Mouse (Mus musculus): Measurements from ENCODE around the gene Cfap77.

Gene Cfap77

DNA sequence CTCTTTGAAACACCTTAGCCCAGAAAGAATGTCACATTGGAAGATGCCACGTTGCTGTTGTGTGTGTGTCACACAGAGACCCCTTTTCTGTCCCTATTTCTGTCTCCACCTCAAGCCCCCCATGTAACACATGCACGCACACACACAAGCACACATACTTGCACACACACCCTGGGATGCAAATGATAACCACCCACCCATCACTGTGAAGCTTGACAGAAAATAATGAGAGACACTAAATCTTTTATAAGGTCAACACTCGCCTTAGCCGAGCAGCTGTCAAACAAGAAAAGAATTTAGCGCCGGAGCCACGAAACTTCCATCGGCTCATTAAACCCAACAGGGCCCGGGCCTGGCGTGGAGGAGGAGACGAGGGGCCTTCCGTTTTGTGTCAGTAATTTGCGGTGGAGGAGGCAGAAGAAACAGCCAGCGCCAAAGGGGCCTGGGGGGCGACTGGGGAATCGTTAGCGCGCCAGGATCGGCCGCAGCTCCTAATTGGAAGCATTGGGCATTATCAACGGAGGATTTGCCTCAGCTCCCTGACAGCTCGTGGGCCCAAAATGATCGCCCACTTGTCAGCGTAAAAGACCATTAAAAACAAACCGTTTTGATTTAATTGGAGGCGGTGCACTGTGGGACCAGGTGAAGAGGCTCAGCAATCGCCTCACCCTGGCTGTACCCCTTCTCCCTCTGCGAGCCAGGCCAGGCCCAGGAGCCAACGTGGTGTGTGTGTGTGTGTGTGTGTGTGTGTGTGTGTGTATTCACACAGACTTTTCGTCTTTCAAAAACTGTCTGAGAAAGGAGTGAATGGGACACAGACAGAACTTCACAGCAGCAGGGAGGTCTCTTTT lies 111.0 kb downstream of the Cfap77 start:
- no peak for DNase-seq (ENCODE audit: low spot score in 2 of 2)

DNA sequence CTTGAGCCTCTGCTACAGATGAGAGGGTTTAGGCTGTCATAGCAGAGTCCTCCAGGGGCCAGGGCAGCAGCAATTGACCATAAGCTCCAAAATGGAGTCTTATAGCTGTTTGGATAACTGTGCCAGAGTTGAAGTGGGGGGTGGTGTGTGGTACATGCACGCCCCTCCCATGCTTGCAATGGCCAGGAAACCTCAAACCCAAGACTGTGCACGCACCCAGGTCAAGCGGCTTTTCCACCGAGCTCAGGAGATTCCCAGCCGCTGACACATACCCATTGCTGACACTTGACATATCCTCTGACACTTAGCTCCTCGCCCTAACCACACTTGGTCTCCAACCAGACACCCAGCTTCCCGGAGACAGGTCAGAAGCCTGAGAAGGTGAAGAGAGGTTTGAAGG lies 115.9 kb downstream of the Cfap77 start:
- no peak for DNase-seq (ENCODE audit: low spot score in 2 of 2)

DNA sequence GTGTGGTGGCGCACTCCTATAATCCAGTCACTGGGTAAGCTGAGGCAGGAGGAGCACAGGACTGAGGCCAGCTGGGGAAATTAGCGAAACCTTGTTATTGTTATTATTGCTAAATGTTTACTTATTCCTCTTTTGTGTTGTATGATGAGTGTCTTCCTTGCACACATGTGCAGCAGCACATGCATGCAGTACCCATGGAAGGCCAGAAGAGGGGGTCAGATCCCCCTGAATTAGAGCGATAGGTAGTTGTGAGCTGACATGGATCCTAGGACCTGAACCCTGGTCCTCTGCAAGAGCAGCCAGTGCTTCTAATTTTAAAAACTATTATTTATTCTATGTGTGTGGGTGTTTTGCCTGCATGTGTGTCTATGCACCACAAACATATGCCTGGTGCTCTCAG lies 124.3 kb downstream of the Cfap77 start:
- DNase-seq (ENCODE audit: low spot score in 2 of 2), result no peak

- peak; percentile 67 to 74 for DNase-seq (ENCODE audit: low spot score in 2 of 2)
Measured at GRCm38 (mm10) chr2:28923912-28924311, 131.0 kb downstream of the Cfap77 start.

GRCm38 (mm10) chr2:28919001-28919400 lies 135.9 kb downstream of the Cfap77 start:
- no peak for DNase-seq (ENCODE audit: low spot score in 2 of 2)

GRCm38 (mm10) chr2:28917518-28918361 lies 137.1 kb downstream of the Cfap77 start:
- no peak for DNase-seq (ENCODE audit: low spot score in 2 of 2)

GRCm38 (mm10) chr2:28917156-28917517 lies 137.7 kb downstream of the Cfap77 start:
- DNase-seq (ENCODE audit: low spot score in 2 of 2), result no peak

DNA sequence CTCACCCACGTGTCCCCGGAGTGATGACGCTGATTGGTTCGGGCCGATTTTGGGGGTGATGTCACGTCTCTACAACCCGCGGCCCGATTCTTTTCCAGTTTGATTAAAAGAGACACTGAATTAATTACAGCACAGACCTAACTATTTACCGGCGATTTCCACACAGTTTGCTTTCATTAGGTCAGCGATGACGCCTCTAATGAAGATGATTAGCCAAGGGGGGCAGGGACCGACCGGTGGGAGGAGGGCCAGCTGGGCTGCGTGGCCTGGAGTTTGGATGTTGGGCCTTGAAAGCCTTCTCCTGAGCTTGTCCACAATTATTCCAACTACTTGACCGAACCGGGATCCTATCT lies 138.4 kb downstream of the Cfap77 start, which contains the start of gene Barhl1:
Barhl1 (minus strand) TSS at position 156 of the 353 bp plus-strand sequence.
- no peak for DNase-seq (ENCODE audit: low spot score in 2 of 2)

GRCm38 (mm10) chr2:28915768-28916512 lies 138.9 kb downstream of the Cfap77 start:
- DNase-seq (ENCODE audit: low spot score in 2 of 2), result no peak

- DNase-seq (ENCODE audit: low spot score in 2 of 2), result no peak
Measured at GRCm38 (mm10) chr2:28915104-28915738, 139.6 kb downstream of the Cfap77 start.

GRCm38 (mm10) chr2:28914121-28914520 lies 140.7 kb downstream of the Cfap77 start:
- DNase-seq (ENCODE audit: low spot score in 2 of 2), result no peak

- DNase-seq (ENCODE audit: low spot score in 2 of 2), result no peak
Measured at GRCm38 (mm10) chr2:28912961-28913360, 141.9 kb downstream of the Cfap77 start.

- DNase-seq (ENCODE audit: low spot score in 2 of 2), result no peak
Measured at GRCm38 (mm10) chr2:28912039-28912700, 142.7 kb downstream of the Cfap77 start.

GRCm38 (mm10) chr2:28911331-28912038 lies 143.4 kb downstream of the Cfap77 start:
- no peak for DNase-seq (ENCODE audit: low spot score in 2 of 2)

- DNase-seq (ENCODE audit: low spot score in 2 of 2), result no peak
Measured at GRCm38 (mm10) chr2:28910877-28911276, 144.0 kb downstream of the Cfap77 start.

- no peak for DNase-seq (ENCODE audit: low spot score in 2 of 2)
Measured at GRCm38 (mm10) chr2:28909818-28910710, 144.8 kb downstream of the Cfap77 start.

- DNase-seq (ENCODE audit: low spot score in 2 of 2), result no peak
Measured at GRCm38 (mm10) chr2:28909186-28909817, 145.6 kb downstream of the Cfap77 start.

- no peak for DNase-seq (ENCODE audit: low spot score in 2 of 2)
Measured at GRCm38 (mm10) chr2:28908389-28909153, 146.3 kb downstream of the Cfap77 start.
